Mouse (Mus musculus) spleen, postnatal 36 days (tissue): ENCODE measurements around the gene Adamts9.

Experiments
- DNase-seq, 2 experiments: peaks; one replicate each; pipeline ENCODE4 v3.0.0; 2022; ENCODE audit warnings: low spot score in 2 of 2, mixed read lengths in 1 of 2

Gene Adamts9

GRCm38 (mm10) chr6:92943057-92943781, at the start of gene Adamts9:
TSS of gene Adamts9 (minus strand) at chr6:92943492.
- DNase-seq: peak; percentile 12 to 16

DNA sequence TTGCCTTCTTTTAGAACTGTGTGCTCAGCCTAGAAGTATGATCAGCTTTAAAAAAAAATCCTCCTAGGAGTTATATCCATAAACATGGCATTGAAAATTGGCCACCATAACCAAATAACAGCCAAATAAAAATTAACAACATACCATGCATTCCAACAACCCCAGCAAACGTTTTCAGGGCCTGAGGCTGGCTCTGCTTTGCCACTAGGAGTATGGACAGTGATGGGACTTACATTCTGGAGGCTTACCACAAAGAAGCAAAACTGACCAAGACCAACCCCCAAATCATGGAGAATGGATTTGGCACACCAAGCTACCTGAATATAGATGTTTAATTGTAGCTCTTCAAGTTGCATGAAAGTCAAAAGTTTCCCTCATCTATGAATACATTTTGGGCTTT, 48.3 kb upstream of the Adamts9 start:
- DNase-seq: no peak

DNA sequence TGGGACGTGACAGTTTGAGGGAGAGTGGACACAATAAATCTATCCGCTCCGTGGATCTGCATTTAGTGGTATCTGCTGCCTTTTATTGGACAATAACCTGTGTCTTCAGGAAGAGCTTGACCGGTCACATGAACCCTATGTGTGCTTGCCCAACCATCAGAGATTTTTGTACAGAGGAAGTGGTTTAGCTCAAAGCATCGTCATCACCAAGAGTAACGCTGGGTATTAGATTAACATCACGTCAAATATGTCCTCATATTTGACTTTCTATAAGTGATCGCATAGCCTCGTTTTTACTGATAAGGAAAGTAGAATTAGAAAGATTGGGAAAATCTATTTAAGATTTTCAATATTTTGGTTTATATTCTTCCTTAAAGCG, 45.3 kb upstream of the Adamts9 start:
- DNase-seq: no peak

- DNase-seq: no peak
Measured at GRCm38 (mm10) chr6:92987846-92988619, 44.7 kb upstream of the Adamts9 start.

DNA sequence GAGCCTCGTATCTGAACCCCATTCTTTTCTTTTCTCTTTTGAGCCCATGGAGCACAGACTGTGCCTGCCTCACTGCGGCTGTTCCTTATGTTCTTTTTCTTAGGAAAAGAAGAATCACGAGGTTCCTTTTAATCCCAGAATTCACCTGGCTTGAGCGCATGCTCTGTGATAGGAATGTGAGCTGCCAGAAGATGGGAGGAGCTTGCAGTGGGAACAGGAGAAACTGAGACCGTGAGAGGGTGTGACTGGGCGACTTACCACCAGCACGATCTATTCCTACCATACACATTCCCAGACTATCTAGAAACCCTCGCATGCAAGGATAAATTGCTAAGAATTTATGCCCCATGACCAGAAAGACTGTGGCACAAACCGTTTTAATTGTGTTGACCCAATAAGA, 44.1 kb upstream of the Adamts9 start:
- no peak for DNase-seq

DNA sequence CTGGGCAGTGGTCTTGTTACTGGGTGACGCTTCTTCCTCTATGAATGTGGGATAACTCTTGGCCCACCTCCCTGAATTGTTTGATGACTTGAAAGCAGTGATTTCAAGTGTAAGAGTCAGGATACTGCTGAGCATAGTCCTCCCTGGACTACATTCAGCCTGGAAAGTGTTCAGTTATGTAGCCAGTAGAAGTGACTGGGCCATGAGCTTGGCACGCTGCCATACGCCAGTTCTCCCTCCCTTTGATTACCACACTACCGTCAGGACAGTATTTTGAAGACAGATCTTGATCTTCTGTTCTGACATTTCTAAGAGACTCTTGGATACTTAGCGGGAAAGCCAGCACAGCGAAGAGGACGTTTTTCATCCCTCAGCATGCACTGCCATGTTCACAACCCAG, 40.1 kb upstream of the Adamts9 start:
- DNase-seq: no peak

DNA sequence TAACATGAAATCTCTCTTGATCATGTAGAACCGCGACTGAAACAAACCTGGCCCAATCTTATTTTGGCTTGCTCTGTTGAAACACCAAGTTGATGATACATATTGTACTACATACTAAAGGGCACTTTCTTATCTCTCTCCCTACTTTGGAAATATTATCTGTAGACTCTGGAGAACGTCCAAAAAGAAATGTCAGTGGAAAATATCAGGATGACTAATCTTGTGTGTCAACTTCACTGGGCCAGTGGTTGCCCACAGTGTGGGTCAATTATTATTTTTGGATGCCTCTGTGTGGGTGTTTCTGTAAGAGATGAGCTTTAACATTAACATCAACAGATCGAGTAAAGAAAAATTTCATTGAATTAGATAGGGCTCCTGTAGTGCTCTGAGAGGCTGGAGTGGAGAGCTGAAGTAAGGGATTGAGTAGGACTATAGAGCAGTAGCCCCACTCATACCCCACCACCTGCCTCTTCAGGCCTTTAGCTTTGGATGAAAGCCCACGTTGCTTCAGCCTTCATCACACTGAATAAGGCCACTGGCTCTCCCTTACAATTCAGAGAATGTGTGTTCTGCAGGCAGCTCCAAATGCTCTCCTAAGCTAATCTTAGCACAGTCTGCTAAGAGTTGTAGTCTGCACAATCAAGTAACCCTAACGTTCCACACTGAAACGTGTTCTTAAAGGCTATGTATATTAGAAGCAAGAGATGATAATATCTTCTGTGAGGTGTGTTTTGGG, 38.3 kb upstream of the Adamts9 start:
- DNase-seq: no peak

DNA sequence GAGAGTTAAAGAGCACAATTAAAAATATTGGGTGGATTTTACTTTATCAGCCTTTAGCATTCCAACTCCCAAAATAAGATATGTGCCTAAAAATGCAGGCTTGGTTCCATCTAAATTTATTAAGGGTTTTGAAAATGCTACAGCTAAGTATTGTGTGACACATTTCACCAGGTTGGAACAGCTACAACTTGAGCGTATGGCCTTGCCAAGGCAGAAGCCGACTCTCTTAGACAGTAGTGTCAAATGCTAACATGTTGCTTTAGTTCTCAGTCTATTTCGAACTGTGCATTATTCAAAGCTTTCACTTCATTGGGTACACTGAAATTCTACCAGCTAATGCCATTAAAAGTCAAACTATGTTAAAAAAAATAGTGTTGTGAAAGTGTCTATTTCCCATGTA, 30.0 kb upstream of the Adamts9 start:
- DNase-seq: no peak

GRCm38 (mm10) chr6:92968718-92969117, 25.4 kb upstream of the Adamts9 start:
- DNase-seq: no peak

GRCm38 (mm10) chr6:92968216-92968615, 24.9 kb upstream of the Adamts9 start:
- no peak for DNase-seq

DNA sequence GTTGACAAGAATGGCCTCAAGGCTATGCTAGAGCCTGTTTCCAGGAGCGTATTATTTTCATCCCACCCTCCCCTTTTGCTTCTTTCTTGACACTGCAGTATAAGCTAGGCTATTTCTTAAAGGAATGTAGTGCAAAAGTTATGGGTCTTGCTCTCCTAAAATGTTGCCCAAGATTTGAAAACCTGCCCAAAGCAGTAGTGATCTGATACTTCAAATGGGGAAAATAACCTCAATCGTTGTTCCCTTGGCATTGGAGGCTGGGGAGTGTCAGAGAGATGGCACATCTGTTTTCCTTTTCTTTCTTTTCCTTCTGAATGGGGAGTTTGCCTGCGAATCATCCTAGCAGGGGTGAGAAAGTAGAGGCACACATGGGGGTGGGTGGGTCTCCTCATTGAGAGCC, 19.7 kb upstream of the Adamts9 start:
- DNase-seq: no peak

DNA sequence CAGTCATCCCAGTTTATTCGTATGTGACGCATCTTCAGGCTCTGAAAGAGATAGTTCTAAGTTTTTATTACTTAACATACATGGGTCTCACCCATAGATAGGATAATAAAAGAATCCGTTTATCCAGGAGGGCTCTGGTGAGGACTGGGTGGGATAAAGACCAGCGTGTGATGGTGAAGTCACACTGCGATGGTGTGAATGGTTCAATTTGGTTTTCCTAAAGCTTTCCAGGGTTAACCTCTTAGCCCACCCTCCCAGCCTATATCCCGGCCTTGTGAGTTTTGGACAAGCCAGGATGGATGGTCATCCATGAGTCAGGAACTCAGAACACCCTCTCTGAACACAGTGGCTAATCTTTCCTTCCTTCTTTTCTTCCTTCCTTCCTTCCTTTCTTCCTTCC, 17.7 kb upstream of the Adamts9 start:
- DNase-seq: no peak

GRCm38 (mm10) chr6:92959416-92959815, 16.1 kb upstream of the Adamts9 start:
- DNase-seq: no peak

DNA sequence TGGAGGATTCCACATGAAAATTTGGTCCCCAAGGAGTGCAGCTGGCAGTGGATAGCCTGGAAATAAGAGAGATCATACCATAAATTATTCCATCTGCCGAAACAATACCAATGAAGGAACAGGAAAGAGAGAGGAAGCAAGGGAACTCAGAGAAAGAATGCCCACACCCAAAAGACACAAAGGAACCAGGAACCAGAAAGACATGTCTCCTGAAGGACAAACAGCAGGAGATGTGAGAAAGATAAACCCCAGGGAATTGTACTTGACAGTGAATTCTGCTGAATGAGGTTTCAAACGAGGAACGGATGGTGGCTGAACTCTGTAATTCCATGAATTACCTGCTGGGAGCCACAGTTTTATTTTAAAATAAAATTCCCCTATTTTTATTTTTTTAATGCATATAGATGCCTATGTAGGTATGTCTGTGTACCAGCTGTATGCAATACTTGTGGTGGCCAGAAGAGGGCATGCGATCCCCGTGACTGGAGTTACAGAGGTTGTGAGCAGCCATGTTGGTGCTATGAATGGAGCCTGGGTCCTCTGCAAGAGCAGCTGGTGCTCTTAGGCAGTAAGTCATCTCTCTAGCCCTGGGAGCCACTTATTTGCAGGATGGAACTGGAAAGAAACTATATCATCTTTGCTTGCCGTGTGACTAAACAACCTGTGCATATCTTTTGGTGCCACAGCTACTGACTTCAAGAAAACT, 4.2 kb upstream of the Adamts9 start:
- DNase-seq: no peak

DNA sequence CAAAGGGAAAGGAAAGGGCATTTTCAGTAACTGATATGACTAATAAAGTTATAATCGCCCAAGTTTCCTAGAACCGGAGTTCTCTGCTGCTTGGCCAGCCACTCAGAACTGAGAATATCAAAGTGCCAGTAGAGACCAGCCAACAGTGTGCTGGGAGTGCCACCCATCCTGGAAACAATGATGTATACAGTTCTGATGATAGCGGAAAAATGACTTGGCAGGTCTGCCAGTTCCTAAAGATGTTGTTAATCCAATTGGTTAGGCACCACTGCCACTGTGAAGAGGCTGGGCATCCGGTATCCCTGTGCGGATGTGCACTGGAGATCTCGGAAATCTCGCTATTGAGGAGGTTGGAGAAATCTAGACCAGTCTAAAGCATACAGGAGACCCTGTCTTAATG, 1.4 kb upstream of the Adamts9 start:
- no peak for DNase-seq

DNA sequence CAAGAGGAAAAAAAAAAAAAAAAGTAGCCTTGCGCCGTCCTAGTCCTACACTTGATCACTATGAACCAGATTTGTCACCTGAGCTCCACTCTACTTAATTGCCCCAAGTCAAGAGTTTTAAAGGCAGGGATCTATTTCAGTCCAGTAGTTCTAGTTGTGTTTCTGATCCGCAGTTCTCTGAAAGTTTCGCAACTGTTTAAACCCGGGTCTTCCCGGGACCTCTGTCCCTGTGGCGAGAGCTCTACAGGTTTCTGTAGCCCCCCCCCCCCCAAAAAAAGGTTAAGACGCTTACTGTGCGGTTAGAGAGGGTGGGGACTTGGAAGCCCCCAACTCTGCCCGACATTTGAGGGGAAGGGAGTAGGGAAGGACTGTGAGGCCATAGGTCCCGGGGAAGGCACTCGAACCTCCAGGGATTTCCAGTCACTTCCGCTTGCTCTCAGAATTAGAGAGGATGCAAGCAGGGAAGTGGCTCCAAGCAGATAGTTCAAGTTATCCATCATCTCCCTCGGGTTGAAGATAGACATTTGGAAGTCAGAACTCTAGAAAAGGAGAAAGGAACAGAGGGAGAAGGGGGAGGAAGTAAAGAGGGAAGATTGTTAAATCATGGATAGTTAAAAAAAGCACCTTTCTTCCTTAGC, 875 bp upstream of the Adamts9 start:
- DNase-seq: no peak

GRCm38 (mm10) chr6:92941756-92942420, 1.4 kb downstream of the Adamts9 start:
- DNase-seq: no peak

- DNase-seq: peak; percentile 17 to 25
Measured at GRCm38 (mm10) chr6:92941281-92941731, 2.0 kb downstream of the Adamts9 start.

GRCm38 (mm10) chr6:92940191-92941131, 2.8 kb downstream of the Adamts9 start:
- no peak for DNase-seq

- no peak for DNase-seq
Measured at GRCm38 (mm10) chr6:92928261-92928660, 15.0 kb downstream of the Adamts9 start.
